ENCODE assay signal across 18 mouse cellular contexts in the genomic region with DNA sequence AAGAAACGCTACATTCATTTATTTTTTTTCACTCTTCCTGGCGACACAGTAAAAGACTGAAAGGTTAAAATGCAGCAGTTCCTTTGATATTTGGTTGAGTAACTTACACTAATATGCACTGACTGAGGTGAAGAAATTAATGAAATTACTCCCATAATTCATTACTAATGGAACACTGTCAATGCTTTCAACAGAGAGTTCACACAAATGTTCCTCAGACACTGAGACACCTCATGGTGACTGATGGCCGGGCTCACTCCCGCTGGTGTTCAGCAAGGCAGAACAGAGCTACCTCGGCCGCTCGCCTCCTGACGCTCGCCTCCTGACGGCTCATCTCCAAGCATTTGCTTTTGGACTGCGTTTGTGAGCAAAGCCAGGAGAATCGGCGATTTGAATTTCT. TPM values are rescaled to one million over a fixed set of nuclear protein-coding genes. Genes with fewer than 3 reads are reported as not detected.
DNase-seq lines count a peak whose midpoint lies in the region; ATAC-seq lines count a peak whose summit lies in the region.
"Had no signal": no experiment of that assay in that cellular context is flagged by ENCODE, and none has a peak within 500 bp of the region (broad histone marks: within the 10 kb centered on the region; RNA-seq: fewer than 3 reads in every experiment).

No protein-coding gene starts in this region.

- no peak overlapping the region for H3K9ac ChIP-seq in neural tube, embryonic 11.5 days (ENCODE audit: low read length)
- no peak overlapping the region for H3K9ac ChIP-seq in midbrain, embryonic 11.5 days (ENCODE audit: low read length)
- H3K9ac ChIP-seq: forebrain, embryonic 13.5 days; liver, postnatal 0 days; stomach, embryonic 15.5 days had no signal

- 75% methylated on average over 13 of the region's 13 CpGs for WGBS in neural tube, embryonic 11.5 days
- WGBS in limb, embryonic 10.5 days, result 65% methylated on average over 13 of the region's 13 CpGs
- 79% methylated on average over 13 of the region's 13 CpGs for WGBS in midbrain, embryonic 11.5 days

- no peaks in the 10 kb centered on the region for H3K4me1 ChIP-seq in neural tube, embryonic 11.5 days (ENCODE audit: control insufficient read depth, insufficient read depth, low read length)
- H3K4me1 ChIP-seq in limb, embryonic 10.5 days, result no peaks in the 10 kb centered on the region
- H3K4me1 ChIP-seq in midbrain, embryonic 11.5 days (ENCODE audit: control insufficient read depth, insufficient read depth, low read length), result no peaks in the 10 kb centered on the region
- H3K4me1 ChIP-seq: stomach, embryonic 15.5 days had no signal

- no peak for ATAC-seq in neural tube, embryonic 11.5 days (ENCODE audit: insufficient read depth, low FRiP score, low TSS enrichment)
- ATAC-seq in midbrain, embryonic 11.5 days (ENCODE audit: low FRiP score), result no peak
- ATAC-seq: forebrain, embryonic 13.5 days; intestine, embryonic 16.5 days; liver, postnatal 0 days had no signal

- H3K27me3 ChIP-seq in neural tube, embryonic 11.5 days (ENCODE audit: control insufficient read depth, insufficient read depth, low read length), result no peaks in the 10 kb centered on the region
- no peaks in the 10 kb centered on the region for H3K27me3 ChIP-seq in limb, embryonic 10.5 days (ENCODE audit: low read depth, poor library complexity, severe bottlenecking)
- no peaks in the 10 kb centered on the region for H3K27me3 ChIP-seq in midbrain, embryonic 11.5 days (ENCODE audit: control insufficient read depth, insufficient read depth, low read length)
- H3K27me3 ChIP-seq: forebrain, embryonic 13.5 days; stomach, embryonic 15.5 days had no signal

- no peaks in the 10 kb centered on the region for H3K36me3 ChIP-seq in neural tube, embryonic 11.5 days (ENCODE audit: control insufficient read depth, insufficient read depth, low read length)
- no peaks in the 10 kb centered on the region for H3K36me3 ChIP-seq in limb, embryonic 10.5 days
- no peaks in the 10 kb centered on the region for H3K36me3 ChIP-seq in midbrain, embryonic 11.5 days (ENCODE audit: control insufficient read depth, insufficient read depth, low read length)
- H3K36me3 ChIP-seq: stomach, embryonic 15.5 days had no signal

- H3K4me3 ChIP-seq in neural tube, embryonic 11.5 days (ENCODE audit: low read depth, low read length), result no peak overlapping the region
- H3K4me3 ChIP-seq in limb, embryonic 10.5 days, result no peak overlapping the region
- H3K4me3 ChIP-seq in midbrain, embryonic 11.5 days (ENCODE audit: low read depth, low read length), result no peak overlapping the region
- H3K4me3 ChIP-seq: forebrain, embryonic 13.5 days; heart, adult 2 months; stomach, embryonic 15.5 days had no signal

- peak; percentile 18 for DNase-seq in embryo, embryonic 10 days (ENCODE audit: low spot score)
- no peak for DNase-seq in embryo, embryonic 9.5 days (ENCODE audit: extremely low spot score)
- peak; percentile 43 for DNase-seq in neural tube, embryonic 11.5 days (ENCODE audit: low spot score)
- no peak for DNase-seq in neural tube, embryonic 10.5 days (ENCODE audit: extremely low spot score, low spot score)
- peak; percentile 39 for DNase-seq in limb, embryonic 10.5 days (ENCODE audit: low spot score)
- no peak for DNase-seq in spleen, postnatal 36 days (ENCODE audit: low spot score in 2 of 2)
- DNase-seq in thymus, postnatal 0 days (ENCODE audit: low spot score), result no peak
- DNase-seq in midbrain, embryonic 11.5 days (ENCODE audit: low spot score, missing footprints), result no peak
- DNase-seq: adrenal gland, adult 2 months; cerebellum, postnatal 36 days; heart, adult 2 months; layer of hippocampus, postnatal 36 days; liver, postnatal 0 days; thymus, postnatal 25 days had no signal

- no peak overlapping the region for H3K4me2 ChIP-seq in neural tube, embryonic 11.5 days (ENCODE audit: low read depth)
- no peak overlapping the region for H3K4me2 ChIP-seq in midbrain, embryonic 11.5 days
- H3K4me2 ChIP-seq: forebrain, embryonic 13.5 days; stomach, embryonic 15.5 days had no signal

- no peak overlapping the region for H3K27ac ChIP-seq in neural tube, embryonic 11.5 days (ENCODE audit: low read depth, low read length)
- no peak overlapping the region for H3K27ac ChIP-seq in limb, embryonic 10.5 days
- no peak overlapping the region for H3K27ac ChIP-seq in midbrain, embryonic 11.5 days (ENCODE audit: low read depth, low read length)
- H3K27ac ChIP-seq: forebrain, embryonic 13.5 days; heart, adult 2 months; macrophage; stomach, embryonic 15.5 days had no signal

- H3K9me3 ChIP-seq in neural tube, embryonic 11.5 days (ENCODE audit: control insufficient read depth, low read length), result no peaks in the 10 kb centered on the region
- no peaks in the 10 kb centered on the region for H3K9me3 ChIP-seq in limb, embryonic 10.5 days (replicated peaks)
- H3K9me3 ChIP-seq in midbrain, embryonic 11.5 days (ENCODE audit: control insufficient read depth, low read length), result no peaks in the 10 kb centered on the region
- H3K9me3 ChIP-seq: stomach, embryonic 15.5 days had no signal

RNA-seq across cellular contexts. Expression of a gene that starts 54.9 kb away (rescaled TPM):
- 2.6 and 4.5 TPM in 2 replicates for polyA plus RNA-seq in neural tube, embryonic 11.5 days (2014; fragmentation: Nextera tagmentation; extraction: Ambion mirVana)
- 4.6 and 5.9 TPM in 2 replicates for polyA plus RNA-seq in limb, embryonic 10.5 days (2016; fragmentation: Nextera tagmentation; extraction: Ambion mirVana)
- polyA plus RNA-seq in thymus, postnatal 0 days (2015; fragmentation: Nextera tagmentation; extraction: Ambion mirVana), result 7.6 and 7.9 TPM in 2 replicates
- 3.9 and 4.2 TPM in 2 replicates for polyA plus RNA-seq in midbrain, embryonic 11.5 days (2014; fragmentation: Nextera tagmentation; extraction: Ambion mirVana)

Comparison
In these comparisons a context has a peak if more than half of its experiments do, and no peak if none do; other contexts are left out.
1. DNase-seq: peak in embryo, embryonic 10 days (single experiment), neural tube, embryonic 11.5 days (single experiment) and limb, embryonic 10.5 days (single experiment); none in embryo, embryonic 9.5 days (single experiment), neural tube, embryonic 10.5 days (single experiment), spleen, postnatal 36 days (0 of 2), thymus, postnatal 0 days (single experiment) and midbrain, embryonic 11.5 days (single experiment).